Mouse (Mus musculus): ENCODE results near the gene Cd34.

DNA sequence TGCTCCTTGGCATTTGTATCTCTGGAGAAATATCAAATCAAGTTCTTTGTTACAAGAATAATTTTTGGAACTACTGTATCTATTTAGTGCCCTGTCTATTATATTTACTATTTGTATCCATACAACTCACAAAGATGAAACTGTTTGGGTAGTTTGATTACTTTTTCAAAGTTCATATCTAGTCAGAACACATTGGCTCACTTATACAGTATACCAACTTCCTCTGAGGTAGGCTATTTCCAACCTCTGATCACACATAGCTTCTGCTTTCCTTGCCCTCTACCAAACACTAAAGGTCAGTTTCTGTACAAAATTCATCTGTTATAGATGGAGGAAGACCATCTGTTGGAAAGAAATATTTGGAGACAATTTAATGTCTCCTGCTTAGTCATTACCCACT is 16.1 kb downstream of the Cd34 start:
- TF ChIP-seq CTCF (conservative IDR thresholded peaks at IDR 0.05; ENCODE audit: low read length) (no peak), NANOG (IDR thresholded peaks at IDR 0.05; ENCODE audit: borderline replicate concordance, low read length) (no peak), POU5F1 (IDR thresholded peaks at IDR 0.05; ENCODE audit: borderline replicate concordance, low read length) (no peak)
